Mouse (Mus musculus) retina, postnatal 7 days (tissue): ENCODE results near the gene Vegfa.

Experiments used
- DNase-seq: peaks from one replicate; pipeline ENCODE4 v3.0.0-alpha.2; 2012; ENCODE audit warnings: low read depth, low spot score

Gene Vegfa

DNA sequence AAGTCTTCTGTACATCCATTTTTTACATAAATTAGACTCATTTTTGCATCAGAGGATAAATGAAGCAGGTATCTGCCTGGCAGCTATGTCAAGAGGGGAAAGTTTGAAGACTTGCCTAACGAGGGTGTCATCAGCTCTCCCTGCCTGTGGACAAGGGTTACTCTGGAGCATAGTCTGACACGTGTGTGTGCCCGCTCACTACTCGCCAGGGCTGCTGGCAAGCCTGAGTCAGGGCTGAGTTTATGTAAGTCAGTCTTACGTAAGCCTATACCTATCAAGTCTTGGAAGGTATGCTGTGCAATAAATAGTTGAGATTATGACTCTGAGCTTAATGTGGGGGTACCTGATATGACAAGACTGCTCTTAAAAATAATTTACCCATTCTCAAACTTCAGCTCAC, 19.2 kb upstream of the Vegfa start:
- no peak for DNase-seq

DNA sequence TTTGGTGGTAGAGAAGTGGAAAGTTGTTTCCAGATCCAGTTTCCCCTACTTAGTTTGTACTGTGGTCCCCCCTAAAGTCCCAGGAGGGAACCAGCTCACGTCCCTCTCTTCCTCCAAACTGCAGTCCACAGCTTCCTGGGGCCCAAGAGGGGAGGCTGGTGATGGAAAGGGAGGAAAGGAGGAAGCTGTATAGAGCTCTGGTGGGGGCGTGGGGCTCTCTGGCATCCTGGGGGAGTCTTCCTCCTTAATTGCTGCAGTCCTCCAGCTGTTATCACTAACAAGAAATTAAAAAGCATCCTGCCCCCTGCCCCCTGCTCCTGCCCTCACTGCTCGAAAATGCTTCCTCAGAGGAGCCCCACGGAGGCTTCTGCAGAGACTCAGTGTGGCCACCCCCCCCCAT, 17.4 kb upstream of the Vegfa start:
- DNase-seq: no peak

DNA sequence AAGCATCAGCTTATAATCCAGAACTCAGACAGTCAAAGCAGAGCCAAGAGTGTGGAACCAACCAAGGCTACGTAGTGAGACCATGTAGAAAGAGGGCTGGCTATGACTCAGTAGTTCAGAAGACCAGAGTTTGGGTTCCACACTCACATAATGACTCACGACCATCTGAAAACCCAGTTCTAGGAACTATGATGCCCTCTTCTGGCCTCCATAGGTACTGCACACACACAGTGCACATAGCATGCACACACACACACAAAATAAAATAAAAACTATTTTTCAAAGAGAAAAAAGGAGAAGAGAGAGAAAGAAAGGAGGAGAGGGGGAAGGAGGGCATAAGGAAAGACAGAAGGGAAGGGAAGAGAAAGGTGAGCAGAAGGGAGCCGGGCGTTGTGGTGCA, 16.0 kb upstream of the Vegfa start:
- DNase-seq: no peak

DNA sequence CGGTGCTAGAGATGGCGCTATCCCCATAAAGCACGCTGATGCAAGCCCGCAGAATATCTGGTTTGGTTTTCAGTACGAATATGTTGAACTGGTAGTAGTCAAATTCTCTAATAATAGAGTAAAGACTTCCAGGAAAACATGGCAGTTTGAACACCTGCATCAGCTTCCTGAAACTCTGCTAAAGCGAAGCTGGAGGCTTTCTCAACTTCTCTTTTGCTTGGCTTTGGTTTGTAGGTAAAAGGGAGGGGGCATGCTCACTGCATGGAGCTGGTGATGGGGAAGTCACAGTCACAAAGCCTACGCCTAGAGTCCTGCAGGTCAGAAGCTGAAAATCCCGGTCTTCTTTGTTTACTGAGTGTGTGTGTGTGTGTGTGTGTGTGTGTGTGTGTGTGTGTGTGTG, 13.6 kb upstream of the Vegfa start:
- no peak for DNase-seq

DNA sequence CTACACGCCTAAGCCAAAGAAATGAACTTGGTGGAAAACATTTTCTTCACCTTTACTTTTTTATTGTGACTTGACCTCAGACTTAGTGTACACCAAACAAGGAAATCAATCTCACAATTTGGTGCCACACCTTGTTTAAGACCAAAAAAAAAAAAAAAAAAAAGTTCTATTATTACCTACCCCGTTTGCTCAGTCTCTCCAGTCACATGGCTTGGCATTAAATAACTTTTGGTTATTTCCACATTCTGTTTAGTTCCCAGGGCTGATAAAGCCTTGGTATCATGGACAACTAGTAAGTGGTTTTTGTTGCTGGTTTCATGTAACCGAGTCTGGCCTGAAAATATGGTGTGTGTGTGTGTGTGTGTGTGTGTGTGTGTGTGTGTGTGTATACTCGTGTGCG, 12.8 kb upstream of the Vegfa start:
- no peak for DNase-seq

DNA sequence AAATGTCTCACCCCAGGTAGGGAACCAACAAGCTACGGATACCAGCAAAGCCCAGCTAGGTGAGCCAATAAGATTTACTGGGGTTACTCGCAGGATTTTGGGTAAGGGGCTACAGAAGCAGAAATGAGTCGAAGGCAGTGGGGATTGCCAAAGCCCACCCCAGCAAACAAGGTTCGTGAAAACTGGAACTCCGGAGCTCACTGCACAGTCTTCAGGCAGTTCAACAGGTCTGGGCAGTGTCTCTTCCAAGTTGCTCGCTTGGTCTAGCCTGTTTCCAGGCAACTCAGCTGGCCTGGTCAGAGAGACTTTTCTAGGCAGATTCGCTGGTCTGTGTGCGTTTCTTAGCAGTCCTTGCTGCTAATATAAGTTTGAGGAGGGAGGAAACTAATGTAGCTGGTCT, 10.0 kb upstream of the Vegfa start:
- DNase-seq: no peak

DNA sequence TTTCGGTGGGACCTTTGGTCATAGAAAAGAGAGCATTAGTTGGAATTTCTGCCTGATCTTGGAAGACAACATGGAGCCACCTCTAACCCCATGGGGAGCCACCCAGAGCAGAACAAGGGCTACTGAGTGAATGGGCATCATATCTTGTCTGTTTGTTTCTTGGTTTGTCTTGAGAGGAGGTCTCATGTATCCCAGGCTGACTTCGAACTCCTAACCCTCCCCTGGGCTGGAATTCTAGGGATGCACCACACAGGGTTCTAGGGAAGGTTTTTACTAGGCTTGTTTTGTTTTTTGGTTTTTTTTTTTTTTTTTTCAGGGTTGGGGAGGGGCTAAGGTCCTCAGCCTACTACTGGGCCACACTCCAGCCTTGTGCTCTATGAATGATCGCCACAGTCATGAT, 9.5 kb upstream of the Vegfa start:
- DNase-seq: no peak

DNA sequence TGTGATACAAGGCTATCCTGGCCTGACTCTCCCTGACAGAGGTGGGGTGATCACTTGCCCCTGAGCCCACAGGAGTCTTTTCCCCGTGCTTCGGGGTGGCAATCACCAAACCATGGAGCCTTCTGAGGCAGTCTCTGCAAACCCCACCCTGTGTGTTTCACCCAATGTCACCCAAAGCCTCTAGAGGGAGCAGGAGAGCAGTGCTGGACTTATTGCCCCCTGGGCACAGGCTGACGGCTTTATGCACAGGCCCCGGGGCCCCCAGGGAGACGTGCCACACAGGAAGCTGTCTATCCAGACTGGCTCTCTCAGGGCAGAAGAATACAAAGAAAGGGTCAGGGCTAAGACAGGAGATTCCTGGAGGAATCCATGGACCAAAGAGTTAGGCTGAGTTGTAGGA, 9.1 kb upstream of the Vegfa start:
- DNase-seq: no peak

DNA sequence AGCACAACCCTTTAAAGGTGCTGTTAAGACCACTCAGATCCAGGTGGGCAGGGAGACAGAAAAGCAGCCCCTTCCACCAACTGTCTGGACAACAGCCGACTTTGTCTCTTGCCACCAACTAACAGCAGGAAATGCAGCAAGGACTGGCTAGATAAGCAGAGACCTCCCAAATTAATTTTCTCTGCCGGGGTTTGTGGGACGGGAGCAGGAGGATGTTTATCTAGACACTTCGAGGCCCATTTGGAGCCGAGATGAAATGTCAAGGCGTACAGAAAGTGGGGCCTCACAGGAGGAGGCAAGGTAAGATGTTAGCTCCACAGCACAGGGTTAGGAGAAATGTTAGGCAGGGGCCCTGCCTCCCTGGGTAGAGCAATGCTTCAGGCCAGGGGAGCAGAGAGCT, 8.4 kb upstream of the Vegfa start:
- no peak for DNase-seq

DNA sequence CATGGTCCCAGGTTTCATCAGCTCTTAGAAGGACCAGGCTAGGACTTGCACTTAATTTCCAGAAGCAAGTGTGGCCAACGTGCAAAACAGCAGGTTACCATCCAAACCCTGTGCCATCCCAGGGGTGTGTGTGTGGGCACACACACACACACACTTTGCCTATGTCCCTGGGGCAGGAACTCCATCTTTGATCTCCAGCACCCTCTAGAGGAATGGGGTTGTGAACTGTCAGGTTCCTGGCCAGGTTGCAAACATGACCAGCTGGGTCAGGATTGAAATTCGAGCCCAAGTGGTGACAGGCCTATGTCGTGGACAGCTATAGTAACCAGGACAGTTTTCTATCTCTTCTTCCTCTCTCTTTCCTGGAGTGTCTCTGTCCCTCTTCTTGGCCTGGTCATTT, 6.7 kb upstream of the Vegfa start:
- no peak for DNase-seq

DNA sequence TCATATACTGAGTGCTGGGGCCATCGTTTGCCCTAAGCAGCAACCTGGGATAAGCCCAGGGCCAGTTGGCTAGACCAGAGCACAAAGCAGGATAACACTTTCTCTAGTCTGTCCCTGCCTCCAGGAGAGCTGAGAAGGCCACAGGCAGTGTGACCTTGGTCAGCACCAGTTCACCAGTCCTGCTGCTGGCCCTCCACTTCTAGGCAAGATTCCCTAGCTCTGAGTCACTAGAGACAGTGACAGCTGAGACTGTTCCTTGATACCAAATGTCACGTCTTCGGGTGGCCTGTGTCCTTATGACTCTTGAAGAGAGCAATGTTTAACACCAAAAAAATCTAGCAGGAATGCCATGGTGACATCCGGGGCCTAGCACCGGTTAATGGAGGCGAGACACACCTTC, 4.2 kb upstream of the Vegfa start:
- no peak for DNase-seq

DNA sequence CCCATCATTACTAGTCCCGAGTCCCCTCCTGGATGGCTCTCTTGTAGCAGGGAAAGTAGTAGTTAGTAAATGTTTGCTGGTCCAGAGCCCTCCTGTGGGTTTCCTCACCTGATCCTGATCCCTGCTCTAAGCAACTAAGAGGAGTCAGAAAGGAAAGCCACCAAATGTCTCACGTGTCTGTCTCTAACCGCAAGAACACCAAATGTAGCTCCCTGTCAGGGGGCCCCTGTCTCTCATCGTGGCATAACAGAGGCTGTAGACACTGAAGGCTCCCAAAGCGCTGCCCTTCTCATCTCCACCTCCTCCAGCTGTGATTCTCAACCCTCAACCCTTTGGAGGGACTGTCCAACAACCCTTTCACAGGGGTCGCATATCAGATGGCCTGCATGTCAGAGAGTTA, 1.9 kb upstream of the Vegfa start:
- no peak for DNase-seq

DNA sequence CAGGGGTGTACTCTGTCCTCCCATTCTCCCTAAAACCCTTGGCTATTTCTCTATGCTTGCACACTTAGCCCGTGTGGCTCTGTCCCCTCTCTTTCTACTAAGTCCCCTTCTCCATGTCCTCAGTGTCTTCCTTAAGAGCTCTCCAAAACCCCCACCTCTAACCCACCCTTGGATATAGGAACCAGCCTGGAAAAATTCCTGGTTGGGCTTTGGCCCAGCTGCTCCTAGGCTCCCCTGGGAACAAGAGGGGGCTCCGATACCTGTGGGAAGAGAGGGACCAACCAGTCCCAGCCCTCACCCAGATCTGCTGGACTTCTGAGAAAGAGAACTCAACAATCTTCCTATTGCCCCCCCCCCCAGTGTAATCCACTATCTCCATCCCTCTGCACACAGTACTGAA, 1.4 kb upstream of the Vegfa start:
- no peak for DNase-seq

DNA sequence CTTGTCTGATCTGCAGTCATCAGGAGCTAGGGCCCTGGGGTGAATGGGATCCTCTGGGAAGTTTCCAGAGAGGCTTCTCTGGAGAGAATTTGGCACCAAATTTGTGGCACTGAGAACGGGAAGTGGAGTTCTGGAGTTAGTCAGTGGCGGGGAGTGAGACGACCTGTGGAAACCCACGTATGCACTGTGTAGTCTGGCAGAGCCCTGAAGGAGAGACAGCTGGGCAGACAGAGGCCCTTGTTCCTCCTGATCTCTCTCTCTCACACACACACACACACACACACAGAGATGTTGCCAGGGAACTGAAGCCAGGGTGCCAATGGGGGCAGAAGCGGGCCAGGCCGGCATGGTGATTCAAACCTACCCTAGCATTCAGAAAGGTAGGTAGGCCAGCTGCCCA, 953 bp upstream of the Vegfa start:
- no peak for DNase-seq

DNA sequence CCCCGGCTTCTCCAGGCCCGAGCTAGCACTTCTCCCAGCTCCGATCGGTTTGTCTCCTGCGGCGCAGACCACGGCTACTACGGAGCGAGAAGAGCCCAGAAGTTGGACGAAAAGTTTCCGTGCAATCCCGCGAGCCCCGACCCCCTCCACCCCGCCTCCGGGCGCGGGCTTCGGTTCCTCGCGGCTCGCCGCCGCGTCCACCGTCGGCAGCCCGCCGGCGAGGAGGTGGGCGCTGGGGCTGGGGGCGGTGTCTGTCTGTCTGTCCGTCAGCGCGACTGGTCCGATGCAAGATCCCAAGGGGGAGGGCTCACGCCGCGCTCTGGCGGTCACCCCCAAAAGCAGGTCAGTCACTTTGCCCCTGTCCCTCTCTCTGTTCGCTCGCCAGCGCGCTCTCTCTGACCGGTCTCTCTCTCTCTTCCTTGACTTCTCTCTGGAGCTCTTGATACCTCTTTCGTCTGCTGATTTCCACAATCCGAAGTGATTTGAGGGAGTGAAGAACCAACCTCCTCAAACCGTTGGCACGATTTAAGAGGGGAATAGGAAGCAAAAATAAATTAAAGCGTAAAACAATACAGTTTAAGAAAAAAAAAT, 453 bp downstream of the Vegfa start:
- DNase-seq: no peak

DNA sequence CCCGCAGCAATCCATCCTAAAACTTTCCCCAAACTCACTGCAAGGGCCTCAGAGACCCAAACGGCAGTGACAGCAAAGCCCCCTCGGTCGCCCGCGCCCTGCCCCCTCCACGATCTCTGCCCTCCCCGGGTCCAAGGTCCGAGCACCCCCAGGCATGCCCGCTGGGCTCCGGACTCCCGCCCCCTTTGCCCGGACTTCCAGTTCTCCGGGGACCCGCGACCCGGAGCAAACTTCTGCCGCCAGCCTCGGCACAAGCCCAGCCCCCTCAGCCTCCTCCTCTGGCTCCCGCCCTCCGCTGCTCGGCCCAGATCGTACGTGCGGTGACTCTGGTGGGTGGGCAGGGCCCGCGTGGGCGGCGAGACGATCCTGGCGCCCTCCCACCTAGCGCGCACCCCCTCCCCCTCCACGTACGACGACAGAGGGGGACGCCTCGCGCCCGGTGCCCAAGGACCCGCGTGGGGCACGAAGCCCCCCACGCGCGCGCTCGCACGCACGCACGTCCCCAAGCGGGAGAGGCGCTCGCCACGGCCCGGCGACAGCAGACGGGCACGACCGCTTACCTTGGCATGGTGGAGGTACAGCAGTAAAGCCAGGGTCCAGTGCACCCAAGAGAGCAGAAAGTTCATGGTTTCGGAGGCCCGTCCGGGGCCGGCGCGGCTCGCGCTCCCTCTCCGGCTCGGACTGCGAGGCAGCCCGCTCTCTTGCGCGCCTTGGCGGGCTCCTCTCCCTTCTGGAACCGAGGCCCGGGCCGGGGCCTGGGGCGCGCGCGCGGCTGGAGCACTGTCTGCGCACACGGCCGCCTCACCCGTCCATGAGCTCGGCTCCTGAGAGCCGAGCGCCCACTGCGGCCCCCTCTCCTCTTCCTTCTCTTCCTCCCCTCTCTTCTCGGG, 1.2 kb downstream of the Vegfa start:
- peak; percentile 51 for DNase-seq

DNA sequence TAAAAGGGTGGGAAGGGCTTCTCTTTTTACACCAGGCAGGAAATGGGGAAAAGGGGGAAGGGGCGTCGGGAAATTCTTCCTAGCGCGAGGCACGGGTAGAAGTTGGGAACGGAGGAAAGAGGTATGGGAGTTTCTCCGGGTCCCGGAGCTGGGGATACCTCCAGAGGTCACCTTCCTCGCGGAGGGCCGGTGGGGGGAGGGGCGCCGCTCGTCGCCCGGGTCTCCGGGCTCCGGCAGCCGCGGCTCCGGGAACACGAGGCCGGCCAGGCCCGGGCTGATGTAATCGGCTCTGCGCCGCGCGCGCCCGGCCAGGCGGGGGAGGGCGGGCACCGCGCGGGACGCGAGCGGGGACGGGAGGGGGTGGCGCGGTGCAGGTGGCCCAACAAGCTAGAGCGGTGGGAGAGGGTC, 1.8 kb downstream of the Vegfa start:
- DNase-seq: peak; percentile 39

DNA sequence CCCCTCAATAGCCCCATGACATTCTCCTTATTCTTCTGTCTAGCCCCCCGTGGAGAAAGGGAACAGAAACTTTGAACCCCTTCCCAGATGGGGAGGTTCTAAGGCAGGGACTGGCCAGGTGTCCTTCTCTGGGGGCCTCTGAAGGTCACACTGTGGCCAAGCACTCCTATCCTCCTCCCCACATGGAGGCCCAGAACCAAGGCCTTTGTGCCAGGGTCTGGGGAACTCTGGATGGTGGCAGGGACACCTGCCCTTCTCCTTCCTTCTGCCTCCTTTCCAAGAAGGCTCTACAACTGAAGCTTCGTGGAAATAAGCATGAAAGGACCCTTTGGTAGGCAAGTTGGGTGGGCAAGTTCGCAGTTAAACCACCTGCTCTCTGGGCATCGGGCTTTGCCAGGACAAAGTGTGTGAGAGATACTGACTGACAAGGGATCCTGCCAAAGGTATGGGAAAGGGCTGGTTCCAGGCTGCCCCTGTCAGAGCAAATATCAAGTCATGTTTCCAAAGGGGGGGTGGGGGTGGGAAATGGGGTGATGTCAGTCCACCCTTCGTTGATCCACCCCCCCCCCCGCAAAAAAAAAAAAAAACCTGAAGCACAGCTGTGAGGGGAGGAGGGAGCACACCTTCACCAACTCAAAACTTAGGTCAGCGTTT, 2.5 kb downstream of the Vegfa start:
- no peak for DNase-seq

DNA sequence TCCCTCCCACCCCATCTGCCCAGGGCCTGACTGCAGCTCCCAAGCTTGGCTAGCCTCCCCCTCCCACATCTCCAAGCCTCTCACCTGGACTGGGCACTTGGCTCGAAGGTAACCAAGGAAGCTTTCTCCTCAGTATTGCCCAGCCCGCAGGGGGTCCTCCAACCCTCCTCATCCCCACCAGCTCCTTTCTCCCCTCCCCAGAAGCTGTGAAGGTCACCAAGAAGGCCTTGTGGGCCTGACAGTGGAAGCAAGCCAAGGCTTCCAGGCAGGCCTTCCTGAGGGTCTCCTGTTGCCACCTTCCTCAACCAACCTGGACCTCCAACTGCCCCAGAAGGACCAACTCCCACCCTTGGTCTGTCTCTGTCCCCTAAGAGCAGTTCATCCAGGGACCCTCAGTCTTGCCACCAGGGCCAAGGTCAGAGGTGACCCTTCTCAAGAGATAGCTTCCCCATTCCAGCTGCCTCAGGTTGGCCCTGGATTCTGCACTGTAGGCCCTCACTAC, 3.1 kb downstream of the Vegfa start:
- DNase-seq: no peak

DNA sequence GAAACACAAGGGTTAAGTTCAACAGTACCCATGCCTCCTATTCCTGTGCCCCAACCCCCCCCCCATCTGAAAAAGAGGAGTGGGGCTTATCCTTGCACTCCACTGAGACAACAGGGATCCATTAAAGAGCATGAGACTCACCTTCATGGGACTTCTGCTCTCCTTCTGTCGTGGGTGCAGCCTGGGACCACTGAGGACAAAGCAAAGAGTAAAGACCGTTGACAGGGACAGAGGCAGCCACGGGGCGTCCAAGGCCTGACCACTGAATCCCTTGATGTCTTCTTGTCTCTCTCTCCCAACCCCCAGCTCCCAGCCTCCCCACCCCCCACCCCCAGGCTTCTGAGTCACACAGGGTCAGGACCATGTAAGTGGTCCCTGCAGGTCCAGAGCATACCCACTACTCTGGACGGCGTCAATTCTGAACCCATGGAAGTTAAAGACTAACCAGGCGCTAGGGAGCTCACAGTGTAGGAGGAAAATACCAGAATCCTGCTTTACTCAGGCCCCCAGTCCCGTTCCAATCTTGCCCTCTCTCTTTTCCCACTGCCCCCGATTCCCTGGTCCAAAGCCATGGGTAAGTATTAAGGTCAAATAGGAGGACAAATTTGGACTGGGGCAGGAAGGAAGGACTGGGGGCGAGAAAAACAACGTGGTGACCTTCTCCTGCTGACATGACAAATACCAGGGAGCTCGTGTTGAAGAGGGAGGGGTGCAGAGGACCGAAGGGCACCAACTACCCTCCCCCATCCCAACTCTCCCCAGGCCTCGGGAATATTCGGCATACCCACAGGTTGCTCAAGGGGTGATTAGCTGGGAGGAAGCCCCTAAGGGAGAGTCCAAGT, 3.7 kb downstream of the Vegfa start:
- DNase-seq: no peak

DNA sequence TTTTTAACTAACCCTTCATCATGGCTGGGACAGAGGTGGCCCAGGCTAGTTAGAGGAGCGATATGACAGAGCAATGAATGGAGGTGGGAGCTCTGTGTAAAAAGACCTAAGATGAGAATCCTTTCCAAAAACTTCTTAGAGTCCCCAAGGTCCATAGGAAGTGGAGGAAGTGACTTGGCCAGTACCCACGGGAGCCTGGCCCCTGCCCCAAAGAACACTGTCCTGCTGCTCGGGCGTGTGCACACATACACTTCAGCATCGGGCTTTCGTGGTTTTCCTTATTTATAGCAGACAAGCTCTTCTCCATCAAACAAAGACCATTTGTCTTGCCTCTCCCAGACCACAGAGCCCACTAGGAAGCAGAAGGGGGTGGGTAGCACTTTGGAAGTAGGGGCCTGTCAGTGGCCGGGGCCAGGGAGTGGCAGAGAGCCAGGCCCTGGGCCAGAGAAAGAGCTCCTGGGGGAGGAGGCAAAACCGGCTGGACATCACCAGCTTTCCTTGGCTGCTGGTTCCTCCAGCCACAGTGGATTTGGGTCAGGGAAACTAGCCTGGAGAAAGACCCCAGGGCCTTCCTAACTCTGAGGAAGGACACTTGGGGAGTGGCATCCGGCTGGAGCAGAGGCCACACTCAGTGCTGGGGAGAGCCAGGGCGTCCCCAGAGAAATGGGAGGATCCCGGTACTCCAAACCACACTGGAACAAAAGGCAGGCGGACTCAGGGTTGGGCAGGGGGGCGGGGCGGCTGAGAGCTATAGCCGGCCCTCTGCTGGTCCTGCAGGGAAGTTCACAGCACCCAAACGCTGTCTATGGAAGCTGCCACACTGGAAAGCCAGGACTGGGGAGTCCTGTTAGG, 4.9 kb downstream of the Vegfa start:
- peak; percentile 53 for DNase-seq
